Mouse (Mus musculus): ENCODE measurements around the gene Dusp7. TPM values are rescaled to one million over a fixed set of nuclear protein-coding genes. Genes with fewer than 3 reads are reported as not detected.
A peak's percentile ranks its signal among the peaks of the same experiment; 100 is the strongest.

Dusp7 gene
- polyA plus RNA-seq (2012; rRNA removed) (130 and 180 TPM in 2 replicates), polyA plus RNA-seq (2014; fragmentation: Nextera tagmentation; extraction: Ambion mirVana) (73.0 and 84.1 TPM in 2 replicates)

GRCm38 (mm10) chr9:106368112-106368717, at the start of gene Dusp7:
Gene Dusp7, plus strand, starts transcription at chr9:106368632.
- peak within 1 kb of the TSS; percentile 95 for H3K4me2 ChIP-seq (replicated peaks; ENCODE audit: low read depth, low read length, severe bottlenecking)
- whole genome bisulfite sequencing: 1% methylated on average over 40 of the region's 57 CpGs
- H3K36me3 ChIP-seq (ENCODE audit: control insufficient read depth, insufficient read depth, low read length): peaks cover 32% of the 10 kb centered on the region
- H3K9ac ChIP-seq (ENCODE audit: low read depth, low read length, severe bottlenecking): peak within 1 kb of the TSS; percentile 96
- H3K27ac ChIP-seq (replicated peaks; ENCODE audit: low read depth, low read length): peak within 1 kb of the TSS; percentile 99
- DNase-seq (ENCODE audit: low spot score) (peak; percentile 81), ATAC-seq (ENCODE audit: low FRiP score, low read depth) (peak; percentile 71)
- H3K4me1 ChIP-seq (ENCODE audit: control insufficient read depth, insufficient read depth, low read length): peaks cover 44% of the 10 kb centered on the region
- TF ChIP-seq POLR2A (IDR thresholded peaks at IDR 0.05; ENCODE audit: borderline replicate concordance, extremely low read depth, insufficient read depth, insufficient read length): no peak
- no peaks in the 10 kb centered on the region for H3K27me3 ChIP-seq (ENCODE audit: control insufficient read depth, insufficient read depth, low read length)
- H3K9me3 ChIP-seq (ENCODE audit: control insufficient read depth, low read length): no peaks in the 10 kb centered on the region
- H3K4me3 ChIP-seq (replicated peaks; ENCODE audit: low read length): peak within 1 kb of the TSS; percentile 88

GRCm38 (mm10) chr9:106319095-106319494, 49.3 kb upstream of the Dusp7 start:
- Histone ChIP-seq H3K4me1 (ENCODE audit: control insufficient read depth, insufficient read depth, low read length) (peaks cover 34% of the 10 kb centered on the region), H3K9me3 (ENCODE audit: control insufficient read depth, low read length) (no peaks in the 10 kb centered on the region), H3K9ac (ENCODE audit: low read depth, low read length, severe bottlenecking) (no peak overlapping the region), H3K4me3 (replicated peaks; ENCODE audit: low read length) (no peak overlapping the region), H3K36me3 (ENCODE audit: control insufficient read depth, insufficient read depth, low read length) (no peaks in the 10 kb centered on the region; the same call in 1 of the 2 replicates), H3K27ac (replicated peaks; ENCODE audit: low read depth, low read length) (peak overlapping the region; percentile 10; the same call in 1 of the 2 replicates), H3K4me2 (replicated peaks; ENCODE audit: low read depth, low read length, severe bottlenecking) (no peak overlapping the region), H3K27me3 (ENCODE audit: control insufficient read depth, insufficient read depth, low read length) (no peaks in the 10 kb centered on the region)
- TF ChIP-seq POLR2A (IDR thresholded peaks at IDR 0.05; ENCODE audit: borderline replicate concordance, extremely low read depth, insufficient read depth, insufficient read length): no peak
- DNase-seq (ENCODE audit: low spot score): no peak
- ATAC-seq (ENCODE audit: low FRiP score, low read depth): no peak
- WGBS: 59% methylated on average over 2 of the region's 2 CpGs

- Histone ChIP-seq H3K4me3 (replicated peaks; ENCODE audit: low read length) (no peak overlapping the region), H3K9ac (ENCODE audit: low read depth, low read length, severe bottlenecking) (0 out of 2 replicates have a peak overlapping the region, but pooled peaks have one; percentile 13), H3K27ac (replicated peaks; ENCODE audit: low read depth, low read length) (peak overlapping the region; percentile 56), H3K4me1 (ENCODE audit: control insufficient read depth, insufficient read depth, low read length) (peaks cover 38% of the 10 kb centered on the region), H3K4me2 (replicated peaks; ENCODE audit: low read depth, low read length, severe bottlenecking) (no peak overlapping the region), H3K27me3 (ENCODE audit: control insufficient read depth, insufficient read depth, low read length) (no peaks in the 10 kb centered on the region), H3K36me3 (ENCODE audit: control insufficient read depth, insufficient read depth, low read length) (no peaks in the 10 kb centered on the region; the same call in 1 of the 2 replicates), H3K9me3 (ENCODE audit: control insufficient read depth, low read length) (no peaks in the 10 kb centered on the region)
- no peak for TF ChIP-seq POLR2A (IDR thresholded peaks at IDR 0.05; ENCODE audit: borderline replicate concordance, extremely low read depth, insufficient read depth, insufficient read length)
- peak; percentile 62 for DNase-seq (ENCODE audit: low spot score)
- ATAC-seq (ENCODE audit: low FRiP score, low read depth): peak; percentile 68
- 64% methylated on average over 3 of the region's 3 CpGs for WGBS
Measured at GRCm38 (mm10) chr9:106322497-106322896, 45.9 kb upstream of the Dusp7 start.

DNA sequence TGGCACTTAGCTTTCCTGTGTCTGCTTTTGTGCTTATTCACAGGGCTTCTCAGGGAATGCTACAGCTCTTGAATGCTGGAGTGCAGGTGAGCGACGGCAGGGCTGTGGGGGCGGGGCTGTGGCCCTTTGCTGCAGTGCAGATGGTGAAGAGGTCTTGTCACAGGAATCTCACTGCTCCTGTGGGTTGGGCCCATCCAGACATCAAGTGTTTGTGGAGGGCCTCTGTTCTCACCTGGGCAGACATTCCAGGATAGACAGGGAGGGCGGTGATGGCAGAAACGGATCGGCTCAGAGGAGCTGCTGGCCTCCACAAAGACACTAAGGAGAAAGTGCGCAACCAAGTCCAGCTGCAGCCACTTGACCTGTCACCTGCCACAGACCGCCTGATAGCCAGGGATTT, 42.2 kb upstream of the Dusp7 start:
- no peaks in the 10 kb centered on the region for H3K36me3 ChIP-seq (ENCODE audit: control insufficient read depth, insufficient read depth, low read length)
- WGBS: 64% methylated on average over 8 of the region's 8 CpGs
- no peak for ATAC-seq (ENCODE audit: low FRiP score, low read depth)
- H3K9me3 ChIP-seq (ENCODE audit: control insufficient read depth, low read length): no peaks in the 10 kb centered on the region
- no peaks in the 10 kb centered on the region for H3K27me3 ChIP-seq (ENCODE audit: control insufficient read depth, insufficient read depth, low read length)
- TF ChIP-seq POLR2A (IDR thresholded peaks at IDR 0.05; ENCODE audit: borderline replicate concordance, extremely low read depth, insufficient read depth, insufficient read length): no peak
- H3K4me2 ChIP-seq (replicated peaks; ENCODE audit: low read depth, low read length, severe bottlenecking): no peak overlapping the region
- H3K4me1 ChIP-seq (ENCODE audit: control insufficient read depth, insufficient read depth, low read length): peaks cover 53% of the 10 kb centered on the region
- DNase-seq (ENCODE audit: low spot score): no peak
- no peak overlapping the region for H3K9ac ChIP-seq (ENCODE audit: low read depth, low read length, severe bottlenecking)
- H3K27ac ChIP-seq (replicated peaks; ENCODE audit: low read depth, low read length): no peak overlapping the region
- H3K4me3 ChIP-seq (replicated peaks; ENCODE audit: low read length): no peak overlapping the region

DNA sequence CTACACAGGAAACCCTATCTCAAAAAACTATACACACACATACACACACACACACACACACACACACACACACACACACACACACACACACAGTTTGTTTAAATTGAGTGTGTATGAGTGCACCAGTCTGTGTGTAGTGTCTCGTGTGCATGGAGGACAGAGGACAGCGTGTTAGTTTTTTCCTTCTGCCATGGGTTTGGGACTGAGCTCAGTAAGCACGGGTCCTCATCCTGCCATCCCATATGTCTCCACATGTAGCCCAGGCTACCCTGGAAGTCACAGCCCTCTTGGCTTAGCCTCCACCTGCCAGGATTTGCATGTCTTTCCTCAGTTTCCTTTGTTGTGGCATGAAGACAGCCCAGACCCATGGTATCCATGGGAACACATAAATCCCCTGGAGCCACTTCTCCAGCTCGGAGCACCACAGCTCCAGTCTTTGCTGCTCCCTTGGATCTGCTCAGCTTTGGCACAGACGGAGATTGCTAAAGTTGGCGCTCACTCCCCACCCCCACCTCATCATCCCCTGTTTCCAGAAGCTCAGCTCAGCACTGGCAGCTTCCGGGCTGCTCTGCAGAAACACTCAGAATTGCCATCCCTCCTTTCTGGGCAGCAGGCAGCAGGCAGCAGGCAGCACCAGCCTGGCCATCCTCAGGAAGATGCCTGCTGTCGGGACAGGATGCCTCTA, 41.2 kb upstream of the Dusp7 start:
- H3K9me3 ChIP-seq (ENCODE audit: control insufficient read depth, low read length): no peaks in the 10 kb centered on the region
- ATAC-seq (ENCODE audit: low FRiP score, low read depth): no peak
- 79% methylated on average over 8 of the region's 8 CpGs for WGBS

More for the DNA sequence above, 41.2 kb upstream of the Dusp7 start:
- Histone ChIP-seq H3K27ac (replicated peaks; ENCODE audit: low read depth, low read length) (no peak overlapping the region), H3K4me1 (ENCODE audit: control insufficient read depth, insufficient read depth, low read length) (peaks cover 51% of the 10 kb centered on the region), H3K4me3 (replicated peaks; ENCODE audit: low read length) (no peak overlapping the region), H3K9ac (ENCODE audit: low read depth, low read length, severe bottlenecking) (no peak overlapping the region), H3K27me3 (ENCODE audit: control insufficient read depth, insufficient read depth, low read length) (no peaks in the 10 kb centered on the region), H3K36me3 (ENCODE audit: control insufficient read depth, insufficient read depth, low read length) (no peaks in the 10 kb centered on the region), H3K4me2 (replicated peaks; ENCODE audit: low read depth, low read length, severe bottlenecking) (no peak overlapping the region)
- DNase-seq (ENCODE audit: low spot score): no peak
- no peak for TF ChIP-seq POLR2A (IDR thresholded peaks at IDR 0.05; ENCODE audit: borderline replicate concordance, extremely low read depth, insufficient read depth, insufficient read length)
